Mouse (Mus musculus) CH12.LX (cell line): ENCODE data around the gene Itga6.

ENCODE experiments used
- CTCF ChIP-seq, 2 experiments: IDR thresholded peaks in 1 of 2; conservative IDR thresholded peaks in 1 of 2; 2 replicates each; pipeline ENCODE4 v1.5.1; 2011 to 2012; ENCODE audit warnings: low read depth in 2 of 2, low read length in 2 of 2, improper control_type of control experiment in 1 of 2, inconsistent platforms in 1 of 2, mild to moderate bottlenecking in 1 of 2, moderate library complexity in 1 of 2
- ZC3H11A ChIP-seq: IDR thresholded peaks from 2 replicates; pipeline ENCODE4 v1.6.1; 2012; ENCODE audit warnings: low read depth, mild to moderate bottlenecking, inconsistent platforms, low read length, improper control_type of control experiment

GRCm38 (mm10) chr2:71749367-71750086, 4.1 kb downstream of the Itga6 start:
- no peak for TF ChIP-seq CTCF (conservative IDR thresholded peaks at IDR 0.05 in 1 of 2, IDR thresholded peaks at IDR 0.05 in 1 of 2; ENCODE audit: low read depth in 2 of 2, low read length in 2 of 2)
- no peak for TF ChIP-seq ZC3H11A
